Mouse (Mus musculus): ENCODE measurements at regions not wholly inside any gene's neighbourhood (a gene's known extent, or its start where the extent isn't known, plus 50 kb on each side); places are given as distances from the start of the nearest gene placed in this dataset.

- no peaks in the 10 kb centered on the region for H3K36me3 ChIP-seq
- no peaks in the 10 kb centered on the region for H3K9me3 ChIP-seq
- H3K4me3 ChIP-seq, result no peak overlapping the region
- H3K27ac ChIP-seq, result peak overlapping the region; percentile 42
- H3K4me1 ChIP-seq, result peaks cover 20% of the 10 kb centered on the region
- WGBS, result 54% methylated on average over 13 of the region's 13 CpGs
- no peak for DNase-seq (ENCODE audit: low spot score)
- H3K27me3 ChIP-seq (ENCODE audit: insufficient read depth, poor library complexity, severe bottlenecking), result no peaks in the 10 kb centered on the region
These were observed 78.1 kb upstream of the Spin1 start for GRCm38 (mm10) chr13:51022401-51023250.

- DNase-seq (ENCODE audit: low spot score), result no peak
- Histone ChIP-seq H3K36me3 (no peaks in the 10 kb centered on the region), H3K27ac (peak overlapping the region; percentile 4; the same call in 1 of the 2 replicates), H3K4me1 (peaks cover 14% of the 10 kb centered on the region), H3K4me3 (no peak overlapping the region), H3K9me3 (no peaks in the 10 kb centered on the region), H3K27me3 (ENCODE audit: insufficient read depth, poor library complexity, severe bottlenecking) (no peaks in the 10 kb centered on the region)
- 78% methylated on average over 11 of the region's 11 CpGs for WGBS
These were observed 77.4 kb upstream of the Spin1 start for GRCm38 (mm10) chr13:51023271-51023670.

DNA sequence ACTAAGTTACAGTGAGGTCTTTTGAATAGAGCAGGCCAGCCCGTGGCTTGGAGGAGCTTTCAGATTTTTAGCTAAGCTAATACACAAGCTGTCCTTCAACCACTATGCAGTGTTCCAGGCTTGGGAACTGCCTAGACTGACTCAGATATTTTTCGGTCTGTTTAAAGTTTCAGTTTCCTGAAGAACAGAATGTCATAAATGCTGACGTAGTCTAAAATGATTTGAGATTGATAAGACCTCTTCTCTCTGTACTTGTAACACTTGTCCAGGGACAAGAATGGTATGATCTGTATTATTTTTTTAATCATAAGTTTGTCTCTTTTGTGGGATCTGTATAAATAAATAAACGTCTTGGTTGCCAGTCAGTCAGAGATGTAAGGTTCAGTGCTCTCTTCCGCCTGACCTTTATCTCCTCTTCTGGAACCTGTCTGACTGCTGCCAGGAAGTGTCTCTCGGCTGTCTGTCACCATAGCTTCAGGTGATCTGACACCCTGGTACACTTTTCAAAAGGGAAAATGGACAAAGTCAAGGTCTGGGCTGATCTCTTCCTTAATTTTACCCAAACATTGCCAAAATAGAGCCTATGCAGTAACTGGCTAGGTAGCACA, 74.3 kb upstream of the Spin1 start:
- Histone ChIP-seq H3K4me3 (no peak overlapping the region), H3K9me3 (no peaks in the 10 kb centered on the region), H3K27me3 (ENCODE audit: insufficient read depth, poor library complexity, severe bottlenecking) (no peaks in the 10 kb centered on the region), H3K4me1 (peaks cover 10% of the 10 kb centered on the region), H3K27ac (no peak overlapping the region), H3K36me3 (no peaks in the 10 kb centered on the region)
- 51% methylated on average over 6 of the region's 6 CpGs for WGBS
- no peak for DNase-seq (ENCODE audit: low spot score)

DNA sequence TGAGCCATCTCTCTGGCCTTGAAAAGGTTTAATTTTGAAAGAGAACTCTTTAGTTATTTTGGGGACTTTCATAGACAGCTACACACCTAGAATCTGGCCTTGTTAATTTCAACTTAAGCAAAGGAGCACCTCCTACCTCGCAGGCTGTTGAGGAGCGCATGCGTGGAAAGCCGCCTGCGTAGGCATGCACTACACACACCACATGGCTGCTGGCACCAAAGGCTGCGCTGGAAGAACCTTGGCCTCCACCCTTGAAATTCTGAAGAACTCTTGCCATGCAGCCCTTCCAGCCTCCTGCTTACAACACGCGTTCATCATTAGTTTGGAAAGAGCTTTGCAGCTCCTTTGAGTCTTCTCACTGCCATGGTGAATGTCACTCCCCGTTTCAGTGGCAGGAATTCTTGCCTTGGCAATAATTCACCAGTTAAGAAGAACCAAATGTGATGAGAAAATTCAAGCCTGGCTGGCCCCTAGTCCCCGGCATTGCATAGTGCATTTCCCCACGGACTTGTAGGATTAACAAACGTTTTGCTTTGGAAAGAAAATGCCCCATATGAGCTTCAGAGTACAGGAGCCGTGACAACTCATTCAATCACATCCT, 62.7 kb upstream of the Spin1 start:
- Histone ChIP-seq H3K27ac (no peak overlapping the region), H3K4me3 (no peak overlapping the region), H3K9me3 (0 out of 2 replicates have a peak, but pooled peaks cover 4% of the 10 kb centered on the region), H3K4me1 (no peaks in the 10 kb centered on the region), H3K27me3 (ENCODE audit: insufficient read depth, poor library complexity, severe bottlenecking) (no peaks in the 10 kb centered on the region), H3K36me3 (no peaks in the 10 kb centered on the region)
- DNase-seq (ENCODE audit: low spot score), result no peak
- WGBS, result 87% methylated on average over 13 of the region's 13 CpGs

DNA sequence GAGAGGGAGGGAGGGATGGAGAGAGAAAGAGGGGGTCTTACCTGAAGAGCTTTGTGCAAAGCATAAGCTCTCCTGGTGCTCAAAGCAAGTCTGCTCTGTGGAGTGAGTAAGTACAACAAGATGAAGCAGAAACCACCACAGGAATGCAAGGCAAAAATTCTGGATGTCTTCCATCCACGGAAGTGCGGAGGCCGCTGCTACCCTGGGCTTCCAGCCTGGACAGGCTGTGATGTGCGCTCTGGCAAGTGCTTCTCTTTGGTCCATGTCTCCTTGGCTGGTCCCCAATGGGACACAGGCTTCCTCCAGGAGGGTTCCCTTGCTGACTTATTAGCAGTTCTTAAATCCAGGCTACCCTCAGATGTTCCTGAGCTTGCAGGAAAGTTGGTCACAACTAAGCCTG, 61.7 kb upstream of the Spin1 start:
- WGBS, result 86% methylated on average over 4 of the region's 4 CpGs
- no peak overlapping the region for H3K4me3 ChIP-seq
- no peaks in the 10 kb centered on the region for H3K4me1 ChIP-seq
- H3K27ac ChIP-seq, result no peak overlapping the region
- H3K9me3 ChIP-seq, result peaks cover 13% of the 10 kb centered on the region
- no peaks in the 10 kb centered on the region for H3K27me3 ChIP-seq (ENCODE audit: insufficient read depth, poor library complexity, severe bottlenecking)
- no peaks in the 10 kb centered on the region for H3K36me3 ChIP-seq
- no peak for DNase-seq (ENCODE audit: low spot score)

DNA sequence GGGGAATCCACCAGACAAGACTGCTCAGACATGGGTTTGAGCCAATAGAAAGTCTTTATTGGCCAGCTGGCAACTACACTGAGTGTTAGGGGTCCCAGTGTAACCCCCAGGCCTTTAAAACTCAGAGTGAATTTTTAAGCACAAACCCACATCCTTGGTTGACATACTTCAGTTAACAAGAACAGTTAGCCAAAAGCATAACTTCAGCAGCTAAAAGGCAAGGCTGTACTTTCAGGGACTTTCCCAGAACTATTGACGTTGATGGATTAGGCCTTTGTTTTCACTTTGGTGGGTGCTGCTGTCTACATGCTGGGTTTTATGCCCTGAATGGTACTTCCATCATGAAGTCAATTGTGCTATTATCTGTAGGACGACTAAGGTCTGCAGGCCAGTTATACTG, 59.6 kb upstream of the Spin1 start:
- Histone ChIP-seq H3K36me3 (no peaks in the 10 kb centered on the region), H3K9me3 (peaks cover 20% of the 10 kb centered on the region), H3K4me1 (no peaks in the 10 kb centered on the region), H3K27me3 (ENCODE audit: insufficient read depth, poor library complexity, severe bottlenecking) (no peaks in the 10 kb centered on the region), H3K4me3 (no peak overlapping the region), H3K27ac (no peak overlapping the region)
- WGBS, result 66% methylated on average over 2 of the region's 2 CpGs
- no peak for DNase-seq (ENCODE audit: low spot score)

GRCm38 (mm10) chr13:51042881-51043402, 57.7 kb upstream of the Spin1 start:
- WGBS, result 83% methylated on average over 9 of the region's 9 CpGs
- H3K36me3 ChIP-seq, result no peaks in the 10 kb centered on the region
- peaks cover 20% of the 10 kb centered on the region for H3K9me3 ChIP-seq
- no peaks in the 10 kb centered on the region for H3K4me1 ChIP-seq
- no peak overlapping the region for H3K27ac ChIP-seq
- H3K4me3 ChIP-seq, result no peak overlapping the region
- no peaks in the 10 kb centered on the region for H3K27me3 ChIP-seq (ENCODE audit: insufficient read depth, poor library complexity, severe bottlenecking)
- no peak for DNase-seq (ENCODE audit: low spot score)
